Mouse (Mus musculus) ES-Bruce4 (cell line): ENCODE results near the gene Ptprj.

Experiments
- CTCF ChIP-seq: IDR thresholded peaks from one replicate; pipeline ENCODE4 v1.8.1; 2011; ENCODE audit warnings: low read depth, low read length
- EP300 ChIP-seq: IDR thresholded peaks from 2 replicates; pipeline ENCODE4 v1.6.1; 2011; ENCODE audit warnings: low read depth, low read length; ENCODE audit not compliant: insufficient read depth
- POLR2A ChIP-seq: IDR thresholded peaks from one replicate; pipeline ENCODE4 v1.8.1; 2011; ENCODE audit warnings: low read length; ENCODE audit not compliant: insufficient read depth

DNA sequence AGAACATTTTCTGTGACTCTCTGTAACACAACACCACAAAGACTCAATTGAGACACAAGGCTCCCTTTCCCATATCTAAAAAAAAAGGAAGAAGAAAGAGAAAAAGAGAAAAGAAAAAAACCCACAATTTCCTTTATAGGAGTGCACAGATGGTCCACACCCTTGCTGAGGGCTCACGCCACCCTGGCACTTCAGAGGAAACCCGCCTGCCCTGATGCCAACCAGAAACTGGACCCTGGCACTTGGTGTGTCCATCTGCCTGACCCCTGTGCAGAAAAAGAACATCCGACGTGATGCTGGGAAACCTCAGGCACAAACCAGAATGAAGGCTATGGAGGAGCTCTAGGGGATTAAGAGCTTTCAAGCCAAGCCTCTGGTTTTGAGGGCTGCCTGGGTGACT is 43.2 kb downstream of the Ptprj start:
- no peak for TF ChIP-seq CTCF
- TF ChIP-seq EP300: no peak
- TF ChIP-seq POLR2A: no peak
